Mouse (Mus musculus): ENCODE measurements at regions not wholly inside any gene's neighbourhood (a gene's known extent, or its start where the extent isn't known, plus 50 kb on each side); places are given as distances from the start of the nearest gene placed in this dataset.

- ATAC-seq (ENCODE audit: insufficient read depth) = no peak
- Histone ChIP-seq H3K4me3 (replicated peaks) (no peak overlapping the region), H3K27ac (replicated peaks) (no peak overlapping the region), H3K27me3 (no peaks in the 10 kb centered on the region), H3K4me1 (replicated peaks) (no peaks in the 10 kb centered on the region), H3K9me3 (replicated peaks) (no peaks in the 10 kb centered on the region), H3K36me3 (replicated peaks) (no peaks in the 10 kb centered on the region), H3K9ac (no peak overlapping the region), H3K4me2 (no peak overlapping the region)
- 67% methylated on average over 6 of the region's 6 CpGs for WGBS (ENCODE audit: insufficient replicate concordance)
These were observed 136.7 kb downstream of the Gm11011 start for GRCm38 (mm10) chr2:169450801-169451200.

GRCm38 (mm10) chr2:169447495-169448280, 139.9 kb downstream of the Gm11011 start:
- no peaks in the 10 kb centered on the region for H3K9me3 ChIP-seq (replicated peaks)
- no peak overlapping the region for H3K4me2 ChIP-seq
- no peaks in the 10 kb centered on the region for H3K27me3 ChIP-seq
- H3K4me1 ChIP-seq (replicated peaks) = no peaks in the 10 kb centered on the region
- H3K36me3 ChIP-seq (replicated peaks) = no peaks in the 10 kb centered on the region
- WGBS (ENCODE audit: insufficient replicate concordance) = 57% methylated on average over 6 of the region's 6 CpGs
- no peak overlapping the region for H3K4me3 ChIP-seq (replicated peaks)
- no peak for ATAC-seq (ENCODE audit: insufficient read depth)
- H3K9ac ChIP-seq = no peak overlapping the region
- H3K27ac ChIP-seq (replicated peaks) = no peak overlapping the region

GRCm38 (mm10) chr2:169445877-169446276, 141.7 kb downstream of the Gm11011 start:
- no peaks in the 10 kb centered on the region for H3K27me3 ChIP-seq
- WGBS (ENCODE audit: insufficient replicate concordance) = 63% methylated on average over 5 of the region's 5 CpGs
- no peak for ATAC-seq (ENCODE audit: insufficient read depth)
- H3K4me1 ChIP-seq (replicated peaks) = no peaks in the 10 kb centered on the region
- no peak overlapping the region for H3K4me3 ChIP-seq (replicated peaks)
- H3K9me3 ChIP-seq (replicated peaks) = no peaks in the 10 kb centered on the region
- H3K9ac ChIP-seq = no peak overlapping the region
- H3K4me2 ChIP-seq = no peak overlapping the region
- no peak overlapping the region for H3K27ac ChIP-seq (replicated peaks)
- H3K36me3 ChIP-seq (replicated peaks) = no peaks in the 10 kb centered on the region

GRCm38 (mm10) chr2:169445371-169445770, 142.2 kb downstream of the Gm11011 start:
- Histone ChIP-seq H3K9me3 (replicated peaks) (no peaks in the 10 kb centered on the region), H3K27ac (replicated peaks) (no peak overlapping the region), H3K4me2 (no peak overlapping the region), H3K4me3 (replicated peaks) (no peak overlapping the region), H3K9ac (no peak overlapping the region), H3K27me3 (no peaks in the 10 kb centered on the region), H3K36me3 (replicated peaks) (no peaks in the 10 kb centered on the region), H3K4me1 (replicated peaks) (no peaks in the 10 kb centered on the region)
- WGBS (ENCODE audit: insufficient replicate concordance) = 80% methylated on average over 12 of the region's 12 CpGs
- no peak for ATAC-seq (ENCODE audit: insufficient read depth)

- Histone ChIP-seq H3K36me3 (replicated peaks) (no peaks in the 10 kb centered on the region), H3K9me3 (replicated peaks) (no peaks in the 10 kb centered on the region), H3K27me3 (no peaks in the 10 kb centered on the region), H3K9ac (no peak overlapping the region), H3K27ac (replicated peaks) (no peak overlapping the region), H3K4me1 (replicated peaks) (no peaks in the 10 kb centered on the region), H3K4me3 (replicated peaks) (no peak overlapping the region), H3K4me2 (no peak overlapping the region)
- no peak for ATAC-seq (ENCODE audit: insufficient read depth)
- WGBS (ENCODE audit: insufficient replicate concordance) = 66% methylated on average over 8 of the region's 8 CpGs
These were observed 144.3 kb downstream of the Gm11011 start for GRCm38 (mm10) chr2:169443271-169443670.

GRCm38 (mm10) chr2:169431516-169431915, 156.0 kb downstream of the Gm11011 start:
- H3K9me3 ChIP-seq (replicated peaks) = no peaks in the 10 kb centered on the region
- H3K4me2 ChIP-seq = no peak overlapping the region
- whole genome bisulfite sequencing (ENCODE audit: insufficient replicate concordance) = 72% methylated on average over 8 of the region's 8 CpGs
- no peaks in the 10 kb centered on the region for H3K27me3 ChIP-seq
- ATAC-seq (ENCODE audit: insufficient read depth) = no peak
- H3K36me3 ChIP-seq (replicated peaks) = no peaks in the 10 kb centered on the region
- H3K4me3 ChIP-seq (replicated peaks) = no peak overlapping the region
- H3K9ac ChIP-seq = no peak overlapping the region
- no peaks in the 10 kb centered on the region for H3K4me1 ChIP-seq (replicated peaks)
- no peak overlapping the region for H3K27ac ChIP-seq (replicated peaks)

- H3K4me3 ChIP-seq (replicated peaks) = no peak overlapping the region
- H3K9me3 ChIP-seq (replicated peaks) = no peaks in the 10 kb centered on the region
- no peaks in the 10 kb centered on the region for H3K4me1 ChIP-seq (replicated peaks)
- 72% methylated on average over 7 of the region's 7 CpGs for WGBS (ENCODE audit: insufficient replicate concordance)
- H3K4me2 ChIP-seq = no peak overlapping the region
- H3K36me3 ChIP-seq (replicated peaks) = no peaks in the 10 kb centered on the region
- no peak for ATAC-seq (ENCODE audit: insufficient read depth)
- H3K27me3 ChIP-seq = no peaks in the 10 kb centered on the region
- no peak overlapping the region for H3K9ac ChIP-seq
- no peak overlapping the region for H3K27ac ChIP-seq (replicated peaks)
These were observed 158.1 kb downstream of the Gm11011 start for GRCm38 (mm10) chr2:169429411-169429810.

- H3K9me3 ChIP-seq (replicated peaks) = no peaks in the 10 kb centered on the region
- H3K36me3 ChIP-seq (replicated peaks) = no peaks in the 10 kb centered on the region
- no peaks in the 10 kb centered on the region for H3K27me3 ChIP-seq
- H3K27ac ChIP-seq (replicated peaks) = no peak overlapping the region
- 62% methylated on average over 12 of the region's 12 CpGs for whole genome bisulfite sequencing (ENCODE audit: insufficient replicate concordance)
- no peak overlapping the region for H3K4me3 ChIP-seq (replicated peaks)
- H3K4me2 ChIP-seq = no peak overlapping the region
- H3K4me1 ChIP-seq (replicated peaks) = no peaks in the 10 kb centered on the region
- no peak for ATAC-seq (ENCODE audit: insufficient read depth)
- H3K9ac ChIP-seq = no peak overlapping the region
These were observed 163.2 kb downstream of the Gm11011 start for GRCm38 (mm10) chr2:169424166-169424920.

- no peaks in the 10 kb centered on the region for H3K9me3 ChIP-seq (replicated peaks)
- H3K27ac ChIP-seq (replicated peaks) = no peak overlapping the region
- no peak for ATAC-seq (ENCODE audit: insufficient read depth)
- H3K27me3 ChIP-seq = no peaks in the 10 kb centered on the region
- no peaks in the 10 kb centered on the region for H3K36me3 ChIP-seq (replicated peaks)
- no peak overlapping the region for H3K4me2 ChIP-seq
- 55% methylated on average over 6 of the region's 6 CpGs for WGBS (ENCODE audit: insufficient replicate concordance)
- H3K4me3 ChIP-seq (replicated peaks) = no peak overlapping the region
- H3K4me1 ChIP-seq (replicated peaks) = no peaks in the 10 kb centered on the region
- H3K9ac ChIP-seq = no peak overlapping the region
These were observed 175.2 kb downstream of the Gm11011 start for GRCm38 (mm10) chr2:169412361-169412760.

- 36% methylated on average over 3 of the region's 3 CpGs for WGBS (ENCODE audit: insufficient replicate concordance)
- Histone ChIP-seq H3K4me3 (replicated peaks) (no peak overlapping the region), H3K36me3 (replicated peaks) (no peaks in the 10 kb centered on the region), H3K9ac (no peak overlapping the region), H3K4me2 (no peak overlapping the region), H3K4me1 (replicated peaks) (no peaks in the 10 kb centered on the region), H3K9me3 (replicated peaks) (no peaks in the 10 kb centered on the region), H3K27me3 (no peaks in the 10 kb centered on the region), H3K27ac (replicated peaks) (no peak overlapping the region)
- ATAC-seq (ENCODE audit: insufficient read depth) = no peak
These were observed 177.5 kb downstream of the Gm11011 start for GRCm38 (mm10) chr2:169410080-169410479.

- H3K4me1 ChIP-seq (replicated peaks) = no peaks in the 10 kb centered on the region
- no peak for ATAC-seq (ENCODE audit: insufficient read depth)
These were observed 182.4 kb downstream of the Gm11011 start for GRCm38 (mm10) chr2:169404908-169405690.

More at GRCm38 (mm10) chr2:169404908-169405690, 182.4 kb downstream of the Gm11011 start:
- Histone ChIP-seq H3K9me3 (replicated peaks) (0 out of 2 replicates have a peak, but pooled peaks cover 3% of the 10 kb centered on the region), H3K4me3 (replicated peaks) (no peak overlapping the region), H3K27ac (replicated peaks) (no peak overlapping the region), H3K4me2 (no peak overlapping the region), H3K9ac (no peak overlapping the region), H3K27me3 (no peaks in the 10 kb centered on the region), H3K36me3 (replicated peaks) (no peaks in the 10 kb centered on the region)
- 37% methylated on average over 6 of the region's 6 CpGs for WGBS (ENCODE audit: insufficient replicate concordance)
